Mouse (Mus musculus) CH12.LX (cell line): Measurements from ENCODE around the gene Fgd2.

Experiments
- CTCF ChIP-seq, 2 experiments: IDR thresholded peaks in 1 of 2; conservative IDR thresholded peaks in 1 of 2; 2 replicates each; pipeline ENCODE4 v1.5.1; 2011 to 2012; ENCODE audit warnings: low read depth in 2 of 2, low read length in 2 of 2, improper control_type of control experiment in 1 of 2, inconsistent platforms in 1 of 2, mild to moderate bottlenecking in 1 of 2, moderate library complexity in 1 of 2
- E2F4 ChIP-seq: IDR thresholded peaks from 2 replicates; pipeline ENCODE4 v1.6.1; 2011; ENCODE audit warnings: low read depth, low read length, improper control_type of control experiment; ENCODE audit not compliant: insufficient replicate concordance
- EP300 ChIP-seq: IDR thresholded peaks from 2 replicates; pipeline ENCODE4 v1.6.1; 2011; ENCODE audit warnings: low read length, improper control_type of control experiment
- NELFE ChIP-seq: IDR thresholded peaks from 2 replicates; pipeline ENCODE4 v1.6.1; 2011; ENCODE audit warnings: low read depth, low read length, improper control_type of control experiment

- TF ChIP-seq CTCF (conservative IDR thresholded peaks at IDR 0.05 in 1 of 2, IDR thresholded peaks at IDR 0.05 in 1 of 2; ENCODE audit: low read depth in 2 of 2, low read length in 2 of 2) (no peak), NELFE (no peak), E2F4 (no peak), EP300 (no peak)
Observed at GRCm38 (mm10) chr17:29368726-29369125, 8.0 kb downstream of the Fgd2 start.
